Mouse (Mus musculus): ENCODE measurements around the gene Il13. TPM values are rescaled to one million over a fixed set of nuclear protein-coding genes. Genes with fewer than 3 reads are reported as not detected.

Gene Il13
- total RNA-seq, 2 experiments from 2014 or later = not detected

- intact Hi-C loops (cut with DNase I; ENCODE audit: low total_unique reads) = no loop called here
- DNase-seq = no peak
These were observed 1.2 kb upstream of the Il13 start for GRCm38 (mm10) chr11:53635590-53636182.

GRCm38 (mm10) chr11:53633644-53634043 is 858 bp downstream of the Il13 start:
- no peak for DNase-seq
- intact Hi-C loops (cut with DNase I; ENCODE audit: low total_unique reads) = loop anchor here (5.0 kb wide), 1 partner anchor 46 kb away; no protein-coding TSS in a partner anchor

- intact Hi-C loops (cut with DNase I; ENCODE audit: low total_unique reads) = loop anchor here (5.0 kb wide), 1 partner anchor 45 kb away; no protein-coding TSS in a partner anchor
- no peak for DNase-seq
These were observed 2.3 kb downstream of the Il13 start for GRCm38 (mm10) chr11:53632122-53632733.

- DNase-seq = peak; percentile 65
- intact Hi-C loops (cut with DNase I; ENCODE audit: low total_unique reads) = loop anchor here (5.0 kb wide), 1 partner anchor 156 kb away; the partner anchor contains the start of gene Gm9837
These were observed 6.6 kb downstream of the Il13 start for GRCm38 (mm10) chr11:53627859-53628258.

GRCm38 (mm10) chr11:53626802-53627373 is 7.6 kb downstream of the Il13 start:
- no peak for DNase-seq
- intact Hi-C loops (cut with DNase I; ENCODE audit: low total_unique reads) = loop anchor here (5.0 kb wide), 1 partner anchor 155 kb away; the partner anchor contains the start of gene Gm9837

GRCm38 (mm10) chr11:53624124-53624523 is 10.4 kb downstream of the Il13 start:
- intact Hi-C loops (cut with DNase I; ENCODE audit: low total_unique reads) = no loop called here
- DNase-seq = no peak

- intact Hi-C loops (cut with DNase I; ENCODE audit: low total_unique reads) = no loop called here
- no peak for DNase-seq
These were observed 10.9 kb downstream of the Il13 start for GRCm38 (mm10) chr11:53623573-53623972.

- intact Hi-C loops (cut with DNase I; ENCODE audit: low total_unique reads) = no loop called here
- no peak for DNase-seq
These were observed 12.1 kb downstream of the Il13 start for GRCm38 (mm10) chr11:53622440-53622806.

GRCm38 (mm10) chr11:53621582-53622439 is 12.7 kb downstream of the Il13 start:
- intact Hi-C loops (cut with DNase I; ENCODE audit: low total_unique reads) = no loop called here
- DNase-seq = no peak

GRCm38 (mm10) chr11:53620094-53620493 is 14.4 kb downstream of the Il13 start:
- DNase-seq = no peak
- intact Hi-C loops (cut with DNase I; ENCODE audit: low total_unique reads) = no loop called here

GRCm38 (mm10) chr11:53619428-53619827 is 15.1 kb downstream of the Il13 start:
- intact Hi-C loops (cut with DNase I; ENCODE audit: low total_unique reads) = no loop called here
- no peak for DNase-seq

- DNase-seq = no peak
- intact Hi-C loops (cut with DNase I; ENCODE audit: low total_unique reads) = no loop called here
These were observed 15.8 kb downstream of the Il13 start, which contains the start of gene Il4 for GRCm38 (mm10) chr11:53618619-53619198. Gene Il4, minus strand, starts transcription at chr11:53618669.

GRCm38 (mm10) chr11:53617562-53618109 is 16.9 kb downstream of the Il13 start:
- intact Hi-C loops (cut with DNase I; ENCODE audit: low total_unique reads) = no loop called here
- DNase-seq = no peak

- intact Hi-C loops (cut with DNase I; ENCODE audit: low total_unique reads) = no loop called here
- DNase-seq = no peak
These were observed 17.5 kb downstream of the Il13 start for GRCm38 (mm10) chr11:53616748-53617558.

GRCm38 (mm10) chr11:53615575-53615974 is 18.9 kb downstream of the Il13 start:
- no peak for DNase-seq
- intact Hi-C loops (cut with DNase I; ENCODE audit: low total_unique reads) = no loop called here

GRCm38 (mm10) chr11:53615172-53615571 is 19.3 kb downstream of the Il13 start:
- DNase-seq = no peak
- intact Hi-C loops (cut with DNase I; ENCODE audit: low total_unique reads) = no loop called here

- no peak for DNase-seq
These were observed 24.8 kb downstream of the Il13 start for GRCm38 (mm10) chr11:53609672-53610071.

GRCm38 (mm10) chr11:53609231-53609630 is 25.3 kb downstream of the Il13 start:
- intact Hi-C loops (cut with DNase I; ENCODE audit: low total_unique reads) = no loop called here
- DNase-seq = no peak

More at GRCm38 (mm10) chr11:53609672-53610071, 24.8 kb downstream of the Il13 start:
- intact Hi-C loops (cut with DNase I; ENCODE audit: low total_unique reads) = no loop called here
